Mouse (Mus musculus): ENCODE results near the gene Gpr37l1.

DNA sequence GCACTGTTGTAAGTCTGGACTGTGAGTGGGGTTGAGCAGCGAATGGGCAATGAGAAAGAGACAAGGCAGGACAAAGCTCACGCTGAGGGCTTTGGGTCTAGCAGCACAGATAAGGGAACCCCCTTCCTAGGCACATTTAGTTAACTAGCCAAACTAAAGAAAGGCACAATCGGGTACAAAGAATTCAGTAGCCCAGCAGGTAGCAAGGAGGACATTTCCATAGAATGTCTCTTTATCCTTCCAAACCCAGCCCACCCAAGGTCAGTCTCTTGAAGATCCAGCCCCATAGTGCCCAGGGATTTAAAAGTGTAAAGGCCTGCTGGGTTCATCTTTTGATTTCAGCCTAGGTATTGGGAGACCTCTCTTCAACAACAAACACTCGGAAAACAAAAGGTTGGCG is 18.5 kb upstream of the Gpr37l1 start:
- TF ChIP-seq CTCF (IDR thresholded peaks at IDR 0.05; ENCODE audit: insufficient read depth, low read depth, low read length): no peak
- TF ChIP-seq POLR2A (IDR thresholded peaks at IDR 0.05; ENCODE audit: insufficient read depth, low read depth, low read length): no peak
